In genomic region chr4:117155792-117156355, GRCm38 (mm10) we compare ENCODE assay signal across 8 mouse cellular contexts. TPM values are rescaled to one million over a fixed set of nuclear protein-coding genes. Genes with fewer than 3 reads are reported as not detected.
DNase-seq lines count a peak whose midpoint lies in the region; ATAC-seq lines count a peak whose summit lies in the region.

Gene Rps8, minus strand, starts transcription at chr4:117156243.

- peaks cover 64% of the 10 kb centered on the region for H3K36me3 ChIP-seq in heart, embryonic 14.5 days (ENCODE audit: control insufficient read depth, insufficient read depth, low read length)
- peaks cover 61% of the 10 kb centered on the region for H3K36me3 ChIP-seq in liver, embryonic 15.5 days (replicated peaks)
- H3K36me3 ChIP-seq in neural tube, embryonic 12.5 days: peaks cover 46% of the 10 kb centered on the region

- peak; percentile 46 for DNase-seq in fibroblast of lung, adult 2 months (ENCODE audit: low read depth)
- DNase-seq in kidney, postnatal 14 days: peak; percentile 92
- DNase-seq in telencephalon, adult 2 months (ENCODE audit: low read depth, low spot score): peak; percentile 83

- peak within 1 kb of the TSS; percentile 83 for H3K4me2 ChIP-seq in heart, embryonic 14.5 days (ENCODE audit: low read length)
- H3K4me2 ChIP-seq in liver, embryonic 15.5 days: peak within 1 kb of the TSS; percentile 86
- peak within 1 kb of the TSS; percentile 97 for H3K4me2 ChIP-seq in neural tube, embryonic 12.5 days (replicated peaks)

- WGBS in heart, embryonic 14.5 days: under 1% methylated on average over 50 of the region's 52 CpGs
- under 1% methylated on average over 52 of the region's 52 CpGs for WGBS in liver, embryonic 15.5 days (ENCODE audit: insufficient replicate concordance)
- WGBS in neural tube, embryonic 12.5 days: under 1% methylated on average over 52 of the region's 52 CpGs

- peak within 1 kb of the TSS; percentile 81 for H3K27ac ChIP-seq in brown adipose tissue, adult 24 weeks (replicated peaks; ENCODE audit: low read depth, low read length)
- peak within 1 kb of the TSS; percentile 77 to 89 for H3K27ac ChIP-seq in heart, embryonic 14.5 days (replicated peaks in 1 of 2; ENCODE audit: control insufficient read depth in 1 of 2, insufficient read depth in 1 of 2, low read depth in 2 of 2, low read length in 2 of 2)
- H3K27ac ChIP-seq in liver, embryonic 15.5 days (replicated peaks): peak within 1 kb of the TSS; percentile 76
- peak within 1 kb of the TSS; percentile 86 for H3K27ac ChIP-seq in neural tube, embryonic 12.5 days

- no peaks in the 10 kb centered on the region for H3K9me3 ChIP-seq in heart, embryonic 14.5 days (ENCODE audit: control insufficient read depth, low read length)
- no peaks in the 10 kb centered on the region for H3K9me3 ChIP-seq in liver, embryonic 15.5 days (replicated peaks)
- H3K9me3 ChIP-seq in neural tube, embryonic 12.5 days: no peaks in the 10 kb centered on the region

- H3K4me1 ChIP-seq in brown adipose tissue, adult 24 weeks (ENCODE audit: control insufficient read depth, insufficient read depth, insufficient read length, low read length): no peaks in the 10 kb centered on the region; the same call in 1 of the 2 replicates
- H3K4me1 ChIP-seq in heart, embryonic 14.5 days (ENCODE audit: control insufficient read depth in 2 of 2, insufficient read depth in 2 of 2, low read length in 2 of 2): peaks cover 9 to 22% of the 10 kb centered on the region in 2 experiments
- H3K4me1 ChIP-seq in liver, embryonic 15.5 days (replicated peaks): peaks cover 39% of the 10 kb centered on the region
- H3K4me1 ChIP-seq in neural tube, embryonic 12.5 days: peaks cover 19% of the 10 kb centered on the region

- no peaks in the 10 kb centered on the region for H3K27me3 ChIP-seq in heart, embryonic 14.5 days (ENCODE audit: control insufficient read depth, insufficient read depth, low read length)
- no peaks in the 10 kb centered on the region for H3K27me3 ChIP-seq in liver, embryonic 15.5 days
- H3K27me3 ChIP-seq in neural tube, embryonic 12.5 days (replicated peaks): no peaks in the 10 kb centered on the region

- peak; percentile 97 for ATAC-seq in CD4-positive, CD25-positive, alpha-beta regulatory T cell, adult 4 months
- ATAC-seq in heart, embryonic 14.5 days (ENCODE audit: insufficient number of reproducible peaks, insufficient read depth, low FRiP score, low read depth): peak; percentile 86
- ATAC-seq in liver, embryonic 15.5 days (ENCODE audit: insufficient read depth): peak; percentile 89
- peak; percentile 89 for ATAC-seq in neural tube, embryonic 12.5 days (ENCODE audit: low FRiP score, low read depth)

- H3K9ac ChIP-seq in heart, embryonic 14.5 days (ENCODE audit: low read length): peak within 1 kb of the TSS; percentile 99
- peak within 1 kb of the TSS; percentile 93 for H3K9ac ChIP-seq in liver, embryonic 15.5 days
- peak within 1 kb of the TSS; percentile 98 for H3K9ac ChIP-seq in neural tube, embryonic 12.5 days

- H3K4me3 ChIP-seq in brown adipose tissue, adult 24 weeks (ENCODE audit: insufficient read depth, low read depth, low read length): peak within 1 kb of the TSS; percentile 83
- H3K4me3 ChIP-seq in heart, embryonic 14.5 days (ENCODE audit: control insufficient read depth in 1 of 2, insufficient read depth in 1 of 2, low read depth in 1 of 2, low read length in 2 of 2): peak within 1 kb of the TSS; percentile 91 to 94
- peak within 1 kb of the TSS; percentile 96 for H3K4me3 ChIP-seq in liver, embryonic 15.5 days (replicated peaks)
- H3K4me3 ChIP-seq in neural tube, embryonic 12.5 days: peak within 1 kb of the TSS; percentile 98

RNA-seq across cellular contexts. Expression of gene Rps8, which starts in this region (rescaled TPM):
- 100 to 1,000 TPM; 663 to 923 TPM for polyA plus RNA-seq in CD4-positive, CD25-positive, alpha-beta regulatory T cell, adult 4 months (2017; shearing (Covaris generic))
- 544 and 683 TPM in 2 replicates for polyA plus RNA-seq in brown adipose tissue, adult 24 weeks (2012; ENCODE audit: insufficient read depth, insufficient read length, missing spikeins)
- 784 and 900 TPM in 2 replicates for polyA plus RNA-seq in heart, embryonic 14.5 days (2014; fragmentation: Nextera tagmentation; extraction: Ambion mirVana)
- 536 and 611 TPM in 2 replicates for polyA plus RNA-seq in liver, embryonic 15.5 days (2015; fragmentation: Nextera tagmentation; extraction: Ambion mirVana)
- polyA plus RNA-seq in neural tube, embryonic 12.5 days (2016; fragmentation: Nextera tagmentation; extraction: Ambion mirVana): 554 and 578 TPM in 2 replicates

Comparison
In these comparisons a context has a peak if more than half of its experiments do, and no peak if none do; other contexts are left out.
1. Peak in every context shown above with its lines: DNase-seq, ATAC-seq, H3K4me3 ChIP-seq and H3K27ac ChIP-seq.